Mouse (Mus musculus): Measurements from ENCODE around the gene Spata31d1a. TPM values are rescaled to one million over a fixed set of nuclear protein-coding genes. Genes with fewer than 3 reads are reported as not detected.
A peak's percentile ranks its signal among the peaks of the same experiment; 100 is the strongest.

The Spata31d1a gene
- polyA plus RNA-seq, 1 experiment from 2014 or later: 0.07 TPM

- no peak within 1 kb of the TSS for H3K4me2 ChIP-seq (ENCODE audit: low read length)
- H3K4me1 ChIP-seq (replicated peaks; ENCODE audit: control insufficient read depth, insufficient read depth, low read length): no peaks in the 10 kb centered on the region
- no peak within 1 kb of the TSS for H3K27ac ChIP-seq (ENCODE audit: low read depth)
- no peaks in the 10 kb centered on the region for H3K9me3 ChIP-seq (ENCODE audit: control insufficient read depth, low read length)
- no peaks in the 10 kb centered on the region for H3K27me3 ChIP-seq (replicated peaks; ENCODE audit: control insufficient read depth, insufficient read depth, low read length)
- H3K4me3 ChIP-seq (ENCODE audit: low read depth, low read length): no peak within 1 kb of the TSS
- no peak within 1 kb of the TSS for H3K9ac ChIP-seq (ENCODE audit: low read length)
- 91% methylated on average over 3 of the region's 3 CpGs for WGBS
- DNase-seq (ENCODE audit: low spot score) (no peak), ATAC-seq (replicated peaks; ENCODE audit: low FRiP score, low TSS enrichment, low read depth) (no peak)
- H3K36me3 ChIP-seq (ENCODE audit: control insufficient read depth, insufficient read depth, low read length): no peaks in the 10 kb centered on the region
Observed at GRCm38 (mm10) chr13:59694008-59694407, 16.1 kb downstream of the Spata31d1a start, which contains the start of gene 4921517D22Rik. Gene 4921517D22Rik (minus strand): TSS chr13:59694108.

DNA sequence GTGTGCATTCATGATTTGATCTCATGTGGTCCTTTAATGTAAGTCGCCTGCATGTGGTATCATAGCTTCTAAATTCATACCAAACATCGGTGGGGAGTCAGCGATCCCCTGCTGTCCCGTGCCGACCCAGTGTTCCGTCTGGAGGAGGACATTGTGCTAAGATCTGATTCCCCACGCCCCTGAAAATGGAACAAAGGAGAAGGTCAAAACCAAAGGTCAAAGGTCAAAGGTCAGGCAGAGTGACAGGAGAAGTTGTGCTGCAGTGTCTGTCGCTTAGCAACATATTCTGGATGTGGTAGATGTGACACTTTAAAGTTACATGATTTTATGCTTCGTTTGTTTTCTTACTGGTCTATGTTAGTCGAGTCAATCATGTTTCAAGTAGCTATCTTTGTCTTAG lies 18.7 kb downstream of the Spata31d1a start:
- Histone ChIP-seq H3K9me3 (ENCODE audit: control insufficient read depth, low read length) (no peaks in the 10 kb centered on the region), H3K27me3 (replicated peaks; ENCODE audit: control insufficient read depth, insufficient read depth, low read length) (no peaks in the 10 kb centered on the region), H3K4me2 (ENCODE audit: low read length) (no peak overlapping the region), H3K4me3 (ENCODE audit: low read depth, low read length) (no peak overlapping the region), H3K27ac (ENCODE audit: low read depth) (no peak overlapping the region), H3K9ac (ENCODE audit: low read length) (no peak overlapping the region), H3K4me1 (replicated peaks; ENCODE audit: control insufficient read depth, insufficient read depth, low read length) (no peaks in the 10 kb centered on the region), H3K36me3 (ENCODE audit: control insufficient read depth, insufficient read depth, low read length) (no peaks in the 10 kb centered on the region)
- WGBS: 79% methylated on average over 10 of the region's 10 CpGs
- DNase-seq (ENCODE audit: low spot score): no peak
- ATAC-seq (replicated peaks; ENCODE audit: low FRiP score, low TSS enrichment, low read depth): no peak

DNA sequence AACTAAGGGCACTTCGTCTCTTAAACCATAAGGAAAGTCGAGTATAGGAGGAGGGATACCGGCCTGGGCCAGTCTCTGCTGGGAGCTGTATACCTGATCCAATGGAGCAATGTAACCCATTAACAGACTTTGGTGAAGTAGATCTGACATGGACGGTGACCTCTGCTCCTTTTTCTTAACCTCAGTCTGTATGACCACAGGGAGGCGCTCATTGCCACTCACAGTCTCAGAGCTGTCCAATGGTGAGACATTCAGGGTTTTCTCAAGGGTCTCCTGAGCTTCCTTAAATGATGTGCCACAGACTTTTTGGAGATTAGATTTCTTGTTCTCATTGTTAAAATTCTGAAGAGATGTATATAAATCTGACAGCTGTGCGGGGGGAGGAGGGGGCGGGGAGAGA lies 19.6 kb downstream of the Spata31d1a start:
- Histone ChIP-seq H3K4me3 (ENCODE audit: low read depth, low read length) (no peak overlapping the region), H3K36me3 (ENCODE audit: control insufficient read depth, insufficient read depth, low read length) (no peaks in the 10 kb centered on the region), H3K27me3 (replicated peaks; ENCODE audit: control insufficient read depth, insufficient read depth, low read length) (no peaks in the 10 kb centered on the region), H3K9me3 (ENCODE audit: control insufficient read depth, low read length) (no peaks in the 10 kb centered on the region), H3K4me1 (replicated peaks; ENCODE audit: control insufficient read depth, insufficient read depth, low read length) (no peaks in the 10 kb centered on the region), H3K9ac (ENCODE audit: low read length) (no peak overlapping the region), H3K4me2 (ENCODE audit: low read length) (no peak overlapping the region), H3K27ac (ENCODE audit: low read depth) (no peak overlapping the region)
- no peak for DNase-seq (ENCODE audit: low spot score)
- WGBS: 83% methylated on average over 7 of the region's 7 CpGs
- ATAC-seq (replicated peaks; ENCODE audit: low FRiP score, low TSS enrichment, low read depth): no peak

DNA sequence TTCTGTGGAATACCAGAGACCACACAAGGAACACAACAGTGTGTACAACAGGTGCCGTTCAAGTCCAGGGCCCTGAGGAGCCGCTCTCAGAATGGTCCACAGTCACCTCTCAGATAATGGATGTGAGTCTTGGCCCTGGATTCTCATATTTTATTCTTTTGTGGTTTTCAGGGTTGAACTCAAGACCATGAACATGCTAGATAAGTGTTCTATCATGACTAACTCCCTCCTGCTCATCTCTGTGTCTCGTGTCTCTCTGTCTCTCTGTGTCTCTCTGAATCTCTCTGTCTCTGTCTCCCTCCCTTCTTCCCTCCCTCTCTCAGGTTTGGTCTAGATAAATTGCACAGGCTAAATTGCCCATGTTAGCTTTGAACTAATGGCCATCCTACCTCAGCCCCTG lies 20.3 kb downstream of the Spata31d1a start:
- H3K4me3 ChIP-seq (ENCODE audit: low read depth, low read length): no peak overlapping the region
- H3K4me2 ChIP-seq (ENCODE audit: low read length): no peak overlapping the region
- ATAC-seq (replicated peaks; ENCODE audit: low FRiP score, low TSS enrichment, low read depth): no peak

GRCm38 (mm10) chr13:59689313-59689712 lies 20.8 kb downstream of the Spata31d1a start:
- WGBS: 88% methylated on average over 9 of the region's 9 CpGs
- no peak for ATAC-seq (replicated peaks; ENCODE audit: low FRiP score, low TSS enrichment, low read depth)

More for the DNA sequence above, 20.3 kb downstream of the Spata31d1a start:
- Histone ChIP-seq H3K9ac (ENCODE audit: low read length) (no peak overlapping the region), H3K36me3 (ENCODE audit: control insufficient read depth, insufficient read depth, low read length) (no peaks in the 10 kb centered on the region), H3K9me3 (ENCODE audit: control insufficient read depth, low read length) (no peaks in the 10 kb centered on the region), H3K27me3 (replicated peaks; ENCODE audit: control insufficient read depth, insufficient read depth, low read length) (no peaks in the 10 kb centered on the region), H3K27ac (ENCODE audit: low read depth) (no peak overlapping the region), H3K4me1 (replicated peaks; ENCODE audit: control insufficient read depth, insufficient read depth, low read length) (no peaks in the 10 kb centered on the region)
- WGBS: 90% methylated on average over 3 of the region's 3 CpGs
- no peak for DNase-seq (ENCODE audit: low spot score)

DNA sequence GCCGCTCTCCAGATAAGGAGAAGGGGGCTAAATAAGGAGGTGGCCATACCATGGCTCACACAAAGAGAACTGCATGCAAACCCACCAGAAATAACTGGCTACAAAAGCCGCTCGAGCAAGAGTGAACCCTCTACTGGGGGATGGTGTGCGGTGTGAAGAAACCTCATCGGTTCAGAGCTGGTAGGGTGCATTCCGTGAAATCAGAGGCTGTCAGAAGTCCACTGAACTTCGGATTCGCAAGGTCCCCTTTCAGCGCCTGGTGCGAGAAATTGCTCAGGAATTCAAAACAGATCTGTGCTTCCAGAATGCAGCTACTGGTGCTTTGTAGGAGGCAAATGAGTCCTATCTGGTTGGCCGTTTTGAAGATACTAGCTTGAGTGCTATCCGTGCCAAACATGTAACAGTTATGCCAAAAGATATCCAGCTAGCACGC lies 21.8 kb downstream of the Spata31d1a start:
- 67% methylated on average over 13 of the region's 13 CpGs for WGBS
- no peak overlapping the region for H3K9ac ChIP-seq (ENCODE audit: low read length)
- H3K4me1 ChIP-seq (replicated peaks; ENCODE audit: control insufficient read depth, insufficient read depth, low read length): no peaks in the 10 kb centered on the region
- no peaks in the 10 kb centered on the region for H3K27me3 ChIP-seq (replicated peaks; ENCODE audit: control insufficient read depth, insufficient read depth, low read length)
- DNase-seq (ENCODE audit: low spot score): no peak
- no peak overlapping the region for H3K27ac ChIP-seq (ENCODE audit: low read depth)
- H3K9me3 ChIP-seq (ENCODE audit: control insufficient read depth, low read length): no peaks in the 10 kb centered on the region
- H3K4me3 ChIP-seq (ENCODE audit: low read depth, low read length): no peak overlapping the region
- no peak overlapping the region for H3K4me2 ChIP-seq (ENCODE audit: low read length)
- H3K36me3 ChIP-seq (ENCODE audit: control insufficient read depth, insufficient read depth, low read length): no peaks in the 10 kb centered on the region
- ATAC-seq (replicated peaks; ENCODE audit: low FRiP score, low TSS enrichment, low read depth): no peak

More at GRCm38 (mm10) chr13:59689313-59689712, 20.8 kb downstream of the Spata31d1a start:
- Histone ChIP-seq H3K4me3 (ENCODE audit: low read depth, low read length) (no peak overlapping the region), H3K4me1 (replicated peaks; ENCODE audit: control insufficient read depth, insufficient read depth, low read length) (no peaks in the 10 kb centered on the region), H3K9ac (ENCODE audit: low read length) (no peak overlapping the region), H3K4me2 (ENCODE audit: low read length) (no peak overlapping the region), H3K27me3 (replicated peaks; ENCODE audit: control insufficient read depth, insufficient read depth, low read length) (no peaks in the 10 kb centered on the region), H3K36me3 (ENCODE audit: control insufficient read depth, insufficient read depth, low read length) (no peaks in the 10 kb centered on the region), H3K27ac (ENCODE audit: low read depth) (no peak overlapping the region), H3K9me3 (ENCODE audit: control insufficient read depth, low read length) (no peaks in the 10 kb centered on the region)
- no peak for DNase-seq (ENCODE audit: low spot score)

DNA sequence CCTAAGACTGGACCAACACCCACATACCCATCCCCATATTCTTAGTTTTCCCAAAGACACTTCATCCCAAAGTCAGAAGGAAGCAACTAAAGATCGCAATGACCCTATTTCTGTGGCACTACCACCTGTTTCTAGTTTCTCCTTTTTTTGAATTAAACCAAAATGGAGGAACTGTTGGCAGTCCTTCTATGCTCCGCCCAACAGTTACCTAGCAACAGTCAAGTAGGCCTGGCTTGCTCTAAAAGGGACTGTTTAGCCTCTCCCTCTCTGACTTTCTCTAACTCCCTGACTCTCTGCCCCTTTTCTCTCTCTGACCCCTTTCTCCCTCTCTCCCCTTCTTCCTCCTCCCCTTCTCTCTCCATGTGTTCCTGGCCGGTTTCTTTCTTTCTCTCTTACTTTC lies 24.9 kb downstream of the Spata31d1a start:
- ATAC-seq (replicated peaks; ENCODE audit: low FRiP score, low TSS enrichment, low read depth): no peak
- no peak overlapping the region for H3K4me2 ChIP-seq (ENCODE audit: low read length)
- no peak for DNase-seq (ENCODE audit: low spot score)
- no peaks in the 10 kb centered on the region for H3K4me1 ChIP-seq (replicated peaks; ENCODE audit: control insufficient read depth, insufficient read depth, low read length)
- no peak overlapping the region for H3K4me3 ChIP-seq (ENCODE audit: low read depth, low read length)
- no peak overlapping the region for H3K27ac ChIP-seq (ENCODE audit: low read depth)
- no peaks in the 10 kb centered on the region for H3K9me3 ChIP-seq (ENCODE audit: control insufficient read depth, low read length)
- no peaks in the 10 kb centered on the region for H3K36me3 ChIP-seq (ENCODE audit: control insufficient read depth, insufficient read depth, low read length)
- H3K27me3 ChIP-seq (replicated peaks; ENCODE audit: control insufficient read depth, insufficient read depth, low read length): no peaks in the 10 kb centered on the region
- H3K9ac ChIP-seq (ENCODE audit: low read length): no peak overlapping the region
- 81% methylated on average over 3 of the region's 3 CpGs for WGBS

DNA sequence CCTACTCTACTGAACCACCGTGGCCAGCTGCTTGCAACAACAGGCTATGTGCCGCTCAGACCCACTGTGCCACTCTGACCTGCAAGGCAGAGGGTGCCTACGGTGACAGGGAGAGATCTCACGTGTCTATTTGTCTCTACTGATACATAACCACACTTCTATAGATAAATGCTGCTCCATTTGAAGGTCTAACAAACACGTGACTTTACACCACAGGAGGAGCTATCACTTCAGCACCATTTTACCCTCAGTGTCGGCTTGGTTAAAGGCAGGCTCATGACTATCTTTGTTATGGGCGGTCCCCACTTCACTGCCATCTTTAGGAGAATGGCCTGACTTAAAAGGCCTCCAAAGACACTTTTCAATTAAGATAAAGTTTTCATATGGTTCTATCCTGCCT lies 27.5 kb downstream of the Spata31d1a start:
- Histone ChIP-seq H3K9ac (ENCODE audit: low read length) (no peak overlapping the region), H3K4me1 (replicated peaks; ENCODE audit: control insufficient read depth, insufficient read depth, low read length) (no peaks in the 10 kb centered on the region), H3K36me3 (ENCODE audit: control insufficient read depth, insufficient read depth, low read length) (no peaks in the 10 kb centered on the region), H3K27ac (ENCODE audit: low read depth) (no peak overlapping the region), H3K27me3 (replicated peaks; ENCODE audit: control insufficient read depth, insufficient read depth, low read length) (no peaks in the 10 kb centered on the region), H3K4me3 (ENCODE audit: low read depth, low read length) (no peak overlapping the region), H3K4me2 (ENCODE audit: low read length) (no peak overlapping the region), H3K9me3 (ENCODE audit: control insufficient read depth, low read length) (no peaks in the 10 kb centered on the region)
- ATAC-seq (replicated peaks; ENCODE audit: low FRiP score, low TSS enrichment, low read depth) (no peak), DNase-seq (ENCODE audit: low spot score) (peak; percentile 62)
- 20% methylated on average over 7 of the region's 7 CpGs for WGBS

DNA sequence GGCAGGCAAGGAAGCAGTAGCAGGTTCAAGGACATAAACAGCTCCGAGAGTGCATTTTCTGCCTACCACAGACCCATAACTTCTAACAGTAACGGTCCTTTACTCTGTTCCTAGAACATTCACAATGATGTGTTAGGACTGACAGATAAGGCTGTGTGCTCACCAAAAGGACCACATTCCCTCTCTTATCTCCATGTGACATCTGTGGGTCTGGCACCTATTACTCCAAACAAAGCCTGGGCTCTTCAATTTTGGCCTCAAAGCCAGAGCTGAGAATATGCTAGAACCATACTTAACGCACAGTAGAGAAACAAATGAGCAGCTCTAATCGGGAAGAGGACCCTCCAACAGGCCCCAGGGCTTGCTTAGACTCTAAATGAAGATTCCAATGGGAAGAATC lies 30.2 kb downstream of the Spata31d1a start:
- Histone ChIP-seq H3K9ac (ENCODE audit: low read length) (no peak overlapping the region), H3K27me3 (replicated peaks; ENCODE audit: control insufficient read depth, insufficient read depth, low read length) (no peaks in the 10 kb centered on the region), H3K27ac (ENCODE audit: low read depth) (no peak overlapping the region), H3K4me2 (ENCODE audit: low read length) (no peak overlapping the region), H3K4me1 (replicated peaks; ENCODE audit: control insufficient read depth, insufficient read depth, low read length) (no peaks in the 10 kb centered on the region), H3K36me3 (ENCODE audit: control insufficient read depth, insufficient read depth, low read length) (no peaks in the 10 kb centered on the region), H3K9me3 (ENCODE audit: control insufficient read depth, low read length) (no peaks in the 10 kb centered on the region), H3K4me3 (ENCODE audit: low read depth, low read length) (no peak overlapping the region)
- ATAC-seq (replicated peaks; ENCODE audit: low FRiP score, low TSS enrichment, low read depth) (no peak), DNase-seq (ENCODE audit: low spot score) (no peak)
- 55% methylated on average over 4 of the region's 4 CpGs for WGBS
